Mouse (Mus musculus) C2C12 (cell line): ENCODE results near the gene Wdr66. TPM values are rescaled to one million over a fixed set of nuclear protein-coding genes. Genes with fewer than 3 reads are reported as not detected.

Experiments
- H3K27me3 ChIP-seq: one replicate; pipeline ENCODE4 v1.6.1; 2011; ENCODE audit not compliant: control insufficient read depth, insufficient read depth, insufficient read length
- H3K36me3 ChIP-seq: one replicate; pipeline ENCODE4 v1.6.1; 2011; ENCODE audit not compliant: control insufficient read depth, insufficient read depth
- H3K4me3 ChIP-seq: one replicate; pipeline ENCODE4 v1.5.1; 2011; ENCODE audit warnings: mild to moderate bottlenecking, control low read depth; ENCODE audit not compliant: poor library complexity, insufficient read depth, severe bottlenecking
- H3K79me2 ChIP-seq: one replicate; pipeline ENCODE4 v1.6.1; 2011; ENCODE audit not compliant: control insufficient read depth, insufficient read depth
- H3K79me3 ChIP-seq: one replicate; pipeline ENCODE4 v1.6.1; 2011; ENCODE audit warnings: low read depth, control low read depth
- H3ac ChIP-seq: one replicate; pipeline ENCODE3; 2011; ENCODE audit warnings: low read depth; ENCODE audit not compliant: control insufficient read depth, insufficient read length
- CEBPB ChIP-seq: IDR thresholded peaks from one replicate; pipeline ENCODE4 v1.6.1; 2011; ENCODE audit warnings: low read depth, mild to moderate bottlenecking, control low read depth, moderate library complexity
- CTCF ChIP-seq: IDR thresholded peaks from one replicate; pipeline ENCODE4 v1.5.1; 2011; ENCODE audit not compliant: control insufficient read depth, insufficient read depth, insufficient read length
- FOSL1 ChIP-seq: IDR thresholded peaks from one replicate; pipeline ENCODE4 v1.8.0; 2011; ENCODE audit warnings: mild to moderate bottlenecking, low read length; ENCODE audit not compliant: poor library complexity, insufficient read depth, severe bottlenecking
- MAX ChIP-seq: IDR thresholded peaks from one replicate; pipeline ENCODE4 v1.6.1; 2011; ENCODE audit warnings: mild to moderate bottlenecking, control low read depth
- MYOD1 ChIP-seq: IDR thresholded peaks from one replicate; pipeline ENCODE4 v1.6.1; 2011; ENCODE audit warnings: low read depth; ENCODE audit not compliant: control insufficient read depth, insufficient read length
- MYOG ChIP-seq: IDR thresholded peaks from one replicate; pipeline ENCODE4 v1.6.1; 2011; ENCODE audit not compliant: control insufficient read depth, insufficient read length; ENCODE audit errors: extremely low read depth
- USF1 ChIP-seq: IDR thresholded peaks from one replicate; pipeline ENCODE4 v1.6.1; 2011; ENCODE audit warnings: low read depth, mild to moderate bottlenecking, control low read depth, moderate library complexity
- polyA plus RNA-seq: library from polyadenylated mRNA; unstranded; fragments of >200 nt; fragmentation: generic; extraction: Trizol; gene quantifications from one replicate; pipeline ENCODE4 v1.2.1, GENCODE M21; 2012; ENCODE audit warnings: missing spikeins

The Wdr66 gene
- polyA plus RNA-seq, 1 experiment: 0.13 TPM

DNA sequence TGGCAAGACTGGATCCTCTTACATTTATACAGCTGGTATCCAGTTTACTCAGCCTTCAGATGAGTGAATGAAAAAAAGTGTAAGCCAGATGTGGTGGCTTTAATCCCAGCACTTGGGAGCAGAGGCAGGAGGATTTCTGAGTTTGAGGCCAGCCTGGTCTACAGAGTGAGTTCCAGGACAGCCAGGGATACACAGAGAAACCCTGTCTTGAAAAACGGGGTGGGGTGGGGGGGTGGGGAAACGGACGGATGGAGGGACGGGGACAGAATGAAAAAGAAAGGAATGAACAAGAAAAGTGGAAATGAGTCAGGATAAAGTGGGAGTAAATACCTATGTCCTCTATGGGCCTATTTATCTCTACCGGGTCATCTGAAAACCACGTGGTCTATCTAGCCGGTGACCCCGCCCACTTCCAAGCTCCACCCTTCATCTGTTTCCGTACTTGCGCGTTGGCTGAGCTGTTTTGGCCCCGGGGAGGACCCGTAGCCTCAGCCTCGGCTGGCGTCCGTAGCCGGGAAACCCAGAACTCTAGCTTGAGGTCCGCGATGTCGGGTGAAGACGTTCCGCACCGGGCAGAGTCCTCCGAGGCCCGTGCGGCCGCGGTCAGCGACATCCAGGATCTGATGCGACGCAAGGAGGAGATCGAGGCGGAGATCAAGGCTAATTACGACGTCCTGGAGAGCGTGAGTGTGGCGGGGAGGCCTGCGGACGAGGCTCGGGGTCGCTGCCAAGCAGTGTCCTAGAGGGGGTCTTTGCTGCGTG, 24.0 kb upstream of the Wdr66 start:
- Histone ChIP-seq H3K4me3 (peak overlapping the region; percentile 60), H3ac (peak overlapping the region; percentile 84), H3K27me3 (no peaks in the 10 kb centered on the region), H3K79me3 (peaks cover 22% of the 10 kb centered on the region), H3K36me3 (peaks cover 5% of the 10 kb centered on the region), H3K79me2 (peaks cover 34% of the 10 kb centered on the region)
- TF ChIP-seq MAX: peak; percentile 88
- TF ChIP-seq USF1: peak; percentile 91
- no peak for TF ChIP-seq MYOG

DNA sequence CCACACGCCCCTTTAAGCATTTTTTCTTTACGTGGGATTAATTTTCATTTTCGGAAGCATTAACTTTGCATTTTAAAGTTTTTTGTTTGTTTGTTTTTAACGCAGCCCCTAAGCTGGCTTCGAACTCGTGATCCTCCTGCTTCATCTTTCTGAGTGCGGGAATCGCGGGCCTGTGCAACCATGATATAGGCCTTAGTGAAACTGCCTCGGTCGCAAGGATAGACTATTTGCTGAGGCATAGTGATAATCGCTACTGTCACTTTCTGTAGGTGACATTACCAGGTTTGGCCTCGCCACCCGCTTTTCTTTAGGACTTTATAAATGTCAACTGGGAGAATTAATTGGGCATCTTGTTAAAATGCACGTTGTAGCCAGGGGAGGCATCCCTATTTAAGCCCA, 23.4 kb upstream of the Wdr66 start:
- Histone ChIP-seq H3K79me3 (peaks cover 22% of the 10 kb centered on the region), H3K79me2 (peaks cover 40% of the 10 kb centered on the region), H3K4me3 (peak overlapping the region; percentile 60), H3ac (peak overlapping the region; percentile 84), H3K27me3 (no peaks in the 10 kb centered on the region), H3K36me3 (peaks cover 5% of the 10 kb centered on the region)
- TF ChIP-seq CTCF (no peak), CEBPB (no peak), MYOD1 (no peak), MYOG (no peak)

DNA sequence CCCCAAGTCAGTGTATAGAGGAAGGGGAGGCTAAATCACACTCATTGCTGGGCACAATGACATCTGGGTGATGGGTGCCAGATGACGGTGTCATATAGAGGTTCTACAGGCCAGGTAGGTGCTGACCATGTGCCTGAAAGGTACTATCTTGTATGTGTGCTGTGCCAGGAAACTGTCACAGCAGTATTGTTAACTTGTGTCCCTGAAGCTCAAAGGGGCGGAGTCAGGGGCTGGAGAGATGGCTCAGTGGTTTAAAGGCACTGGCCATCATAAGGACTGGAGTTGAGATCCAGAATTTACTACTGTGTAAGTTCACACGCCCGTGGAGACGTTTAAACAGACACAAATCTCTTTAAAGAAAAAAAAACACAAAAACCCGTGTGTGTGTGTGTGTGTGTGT, 22.6 kb upstream of the Wdr66 start:
- Histone ChIP-seq H3K27me3 (no peaks in the 10 kb centered on the region), H3K36me3 (peaks cover 5% of the 10 kb centered on the region), H3K79me3 (peaks cover 22% of the 10 kb centered on the region), H3K4me3 (peak overlapping the region; percentile 60), H3K79me2 (peaks cover 41% of the 10 kb centered on the region), H3ac (no peak overlapping the region)
- TF ChIP-seq FOSL1 (no peak), MYOG (no peak), CTCF (no peak), USF1 (no peak), MAX (no peak), CEBPB (no peak), MYOD1 (no peak)

DNA sequence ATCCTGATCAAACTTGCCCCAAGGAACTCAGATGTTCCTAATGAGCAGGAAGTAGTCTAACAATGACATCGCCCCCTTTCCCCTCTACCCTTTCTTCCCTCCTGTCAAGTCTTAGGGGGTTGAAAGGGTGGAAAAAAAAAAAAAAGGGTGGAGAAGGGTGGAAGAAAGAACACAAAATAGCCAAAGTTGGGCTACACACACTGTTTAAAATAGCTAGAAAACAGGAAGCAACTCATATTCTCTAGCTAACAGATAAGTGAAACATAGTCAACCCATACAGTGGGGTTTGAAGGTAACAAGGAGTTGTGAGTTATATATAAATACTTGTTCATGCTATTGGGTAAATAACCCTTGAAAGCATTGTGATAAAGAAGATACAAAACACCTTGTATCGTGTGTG, 19.7 kb upstream of the Wdr66 start:
- peaks cover 22% of the 10 kb centered on the region for H3K36me3 ChIP-seq
- H3ac ChIP-seq: no peak overlapping the region
- H3K27me3 ChIP-seq: no peaks in the 10 kb centered on the region
- H3K79me2 ChIP-seq: peaks cover 41% of the 10 kb centered on the region
- TF ChIP-seq MAX (no peak), FOSL1 (no peak), USF1 (no peak), MYOG (no peak), CEBPB (no peak), CTCF (no peak), MYOD1 (no peak)
- H3K4me3 ChIP-seq: no peak overlapping the region
- H3K79me3 ChIP-seq: peaks cover 22% of the 10 kb centered on the region

DNA sequence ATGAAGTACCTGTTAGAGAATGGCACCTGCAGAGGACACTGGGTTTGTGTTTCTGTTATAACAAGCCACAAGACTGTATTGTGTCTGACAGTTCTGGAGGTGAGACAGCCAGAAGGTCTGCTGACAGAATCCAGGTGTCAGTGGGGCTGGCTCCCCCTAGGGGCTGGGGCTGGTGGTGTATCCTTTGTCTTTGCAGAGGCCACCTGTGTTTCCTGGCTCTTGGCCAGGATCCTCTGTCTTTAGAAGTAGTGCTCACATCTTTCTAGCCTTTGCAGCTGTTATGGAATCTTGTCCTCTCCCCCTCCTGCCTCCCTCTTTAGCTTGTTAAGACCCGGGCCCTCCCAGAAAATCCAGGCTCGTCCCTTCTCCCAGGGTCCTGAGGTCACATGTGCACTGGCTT, 16.2 kb upstream of the Wdr66 start:
- Histone ChIP-seq H3ac (no peak overlapping the region), H3K79me2 (peaks cover 19% of the 10 kb centered on the region), H3K27me3 (no peaks in the 10 kb centered on the region), H3K36me3 (peaks cover 40% of the 10 kb centered on the region), H3K79me3 (peaks cover 7% of the 10 kb centered on the region), H3K4me3 (no peak overlapping the region)
- TF ChIP-seq CEBPB: no peak
- peak; percentile 54 for TF ChIP-seq CTCF

DNA sequence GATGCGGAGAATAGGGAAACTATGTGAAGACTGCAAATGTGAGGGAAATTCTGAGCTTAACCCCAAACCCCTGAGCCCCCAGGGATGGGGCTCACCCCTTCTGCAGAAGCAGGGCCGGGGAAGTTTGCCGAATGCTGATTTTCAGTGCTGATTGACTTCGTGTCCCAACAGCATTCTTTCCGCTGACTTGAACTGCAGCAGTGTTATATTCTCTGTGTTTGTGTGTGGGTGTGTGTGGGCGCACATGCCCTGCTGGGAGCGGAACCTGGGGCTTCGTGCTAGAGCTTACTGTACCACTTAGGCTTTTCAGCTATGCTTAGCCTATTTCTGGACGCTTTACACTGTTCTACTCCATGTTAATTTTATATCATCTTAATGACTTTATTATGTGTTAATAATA, 15.5 kb upstream of the Wdr66 start:
- H3K79me2 ChIP-seq: peaks cover 19% of the 10 kb centered on the region
- H3K4me3 ChIP-seq: no peak overlapping the region
- H3K79me3 ChIP-seq: peaks cover 7% of the 10 kb centered on the region
- H3ac ChIP-seq: no peak overlapping the region
- peaks cover 42% of the 10 kb centered on the region for H3K36me3 ChIP-seq
- TF ChIP-seq USF1 (no peak), FOSL1 (no peak), MYOD1 (no peak), MYOG (no peak)
- H3K27me3 ChIP-seq: no peaks in the 10 kb centered on the region
